ENCODE assay signal across 8 mouse cellular contexts in genomic region chr5:77265081-77265670, GRCm38 (mm10). TPM values are rescaled to one million over a fixed set of nuclear protein-coding genes. Genes with fewer than 3 reads are reported as not detected.
DNase-seq lines count a peak whose midpoint lies in the region; ATAC-seq and TF ChIP-seq lines count a peak whose summit lies in the region.

TSS of gene Rest (plus strand) at chr5:77265491.

- H3K9me3 ChIP-seq in forebrain, embryonic 12.5 days = no peaks in the 10 kb centered on the region
- no peaks in the 10 kb centered on the region for H3K9me3 ChIP-seq in heart, postnatal 0 days (replicated peaks; ENCODE audit: control insufficient read depth, low read length)
- no peaks in the 10 kb centered on the region for H3K9me3 ChIP-seq in lung, embryonic 16.5 days (ENCODE audit: control insufficient read depth, low read length)

- H3K4me1 ChIP-seq in forebrain, embryonic 12.5 days = peaks cover 25% of the 10 kb centered on the region
- H3K4me1 ChIP-seq in heart, postnatal 0 days (ENCODE audit: control insufficient read depth, insufficient read depth) = peaks cover 16% of the 10 kb centered on the region
- peaks cover 12% of the 10 kb centered on the region for H3K4me1 ChIP-seq in lung, embryonic 16.5 days (replicated peaks; ENCODE audit: control insufficient read depth, insufficient read depth, low read length)

- peak within 1 kb of the TSS; percentile 95 for H3K9ac ChIP-seq in forebrain, embryonic 12.5 days
- H3K9ac ChIP-seq in heart, postnatal 0 days (replicated peaks; ENCODE audit: low read depth, low read length) = peak within 1 kb of the TSS; percentile 95
- H3K9ac ChIP-seq in lung, embryonic 16.5 days (ENCODE audit: low read length) = peak within 1 kb of the TSS; percentile 95

- ATAC-seq in cerebellum, adult (ENCODE audit: insufficient number of reproducible peaks, low FRiP score, low TSS enrichment) = peak; percentile 42; the same call in 1 of the 2 replicates
- ATAC-seq in forebrain, embryonic 12.5 days (ENCODE audit: low FRiP score) = peak; percentile 89
- ATAC-seq in heart, postnatal 0 days (ENCODE audit: insufficient read depth, low read depth) = peak; percentile 80
- ATAC-seq in lung, embryonic 16.5 days (ENCODE audit: low read depth) = peak; percentile 90

- TF ChIP-seq CTCF in heart, postnatal 0 days (IDR thresholded peaks at IDR 0.05; ENCODE audit: low read depth) = no peak

- WGBS in forebrain, embryonic 12.5 days = under 1% methylated on average over 48 of the region's 78 CpGs
- WGBS in heart, postnatal 0 days = under 1% methylated on average over 77 of the region's 78 CpGs
- WGBS in lung, embryonic 16.5 days = under 1% methylated on average over 63 of the region's 78 CpGs

- peak within 1 kb of the TSS; percentile 98 for H3K4me3 ChIP-seq in forebrain, embryonic 12.5 days (replicated peaks)
- H3K4me3 ChIP-seq in heart, postnatal 0 days (ENCODE audit: low read depth, low read length) = peak within 1 kb of the TSS; percentile 97
- peak within 1 kb of the TSS; percentile 85 for H3K4me3 ChIP-seq in lung, embryonic 16.5 days (ENCODE audit: low read length)

- DNase-seq in MEL-GATA-1-ER (ENCODE audit: extremely low read depth, low read depth) = peak; percentile 80
- DNase-seq in heart, postnatal 0 days (ENCODE audit: low spot score) = peak; percentile 50
- peak; percentile 85 to 94 for DNase-seq in kidney, postnatal 25 days
- DNase-seq in ovary, adult 18-20 months (ENCODE audit: low spot score) = peak; percentile 66
- peak; percentile 77 for DNase-seq in thymus, postnatal 25 days

- peak within 1 kb of the TSS; percentile 75 for H3K4me2 ChIP-seq in forebrain, embryonic 12.5 days
- H3K4me2 ChIP-seq in heart, postnatal 0 days (ENCODE audit: low read depth, low read length) = peak within 1 kb of the TSS; percentile 81
- H3K4me2 ChIP-seq in lung, embryonic 16.5 days (ENCODE audit: low read depth, low read length) = peak within 1 kb of the TSS; percentile 71

- no peak for TF ChIP-seq EP300 in heart, postnatal 0 days (IDR thresholded peaks at IDR 0.05; ENCODE audit: low read depth)

- H3K36me3 ChIP-seq in forebrain, embryonic 12.5 days (replicated peaks) = peaks cover 22% of the 10 kb centered on the region
- H3K36me3 ChIP-seq in heart, postnatal 0 days (replicated peaks; ENCODE audit: control insufficient read depth, insufficient read depth, low read length) = peaks cover 11% of the 10 kb centered on the region
- H3K36me3 ChIP-seq in lung, embryonic 16.5 days (ENCODE audit: control insufficient read depth, insufficient read depth, low read length) = peaks cover 18% of the 10 kb centered on the region

- peak within 1 kb of the TSS; percentile 93 for H3K27ac ChIP-seq in forebrain, embryonic 12.5 days
- peak within 1 kb of the TSS; percentile 97 for H3K27ac ChIP-seq in heart, postnatal 0 days (ENCODE audit: low read depth)
- peak within 1 kb of the TSS; percentile 99 for H3K27ac ChIP-seq in lung, embryonic 16.5 days (ENCODE audit: low read length)

- H3K27me3 ChIP-seq in forebrain, embryonic 12.5 days = peaks cover 16% of the 10 kb centered on the region; the same call in 1 of the 2 replicates
- no peaks in the 10 kb centered on the region for H3K27me3 ChIP-seq in heart, postnatal 0 days (ENCODE audit: control insufficient read depth, insufficient read depth, low read length)
- no peaks in the 10 kb centered on the region for H3K27me3 ChIP-seq in lung, embryonic 16.5 days (ENCODE audit: control insufficient read depth, insufficient read depth, low read depth, low read length)

RNA-seq across cellular contexts. Expression of gene Rest, which starts in this region (rescaled TPM):
- polyA plus RNA-seq in forebrain, embryonic 12.5 days (2016; fragmentation: Nextera tagmentation; extraction: Ambion mirVana) = 19.7 and 22.2 TPM in 2 replicates
- 20.3 and 23.7 TPM in 2 replicates for total RNA-seq in heart, postnatal 0 days (2014; rRNA removed; ENCODE audit: low replicate concordance)
- polyA plus RNA-seq in heart, postnatal 0 days (2015; fragmentation: Nextera tagmentation; extraction: Ambion mirVana) = 14.7 and 14.9 TPM in 2 replicates
- polyA plus RNA-seq in lung, embryonic 16.5 days (2015; fragmentation: Nextera tagmentation; extraction: Ambion mirVana) = 29.0 and 30.0 TPM in 2 replicates

Comparison
In these comparisons a context has a peak if more than half of its experiments do, and no peak if none do; other contexts are left out.
1. Peak in every context shown above with its lines: DNase-seq, ATAC-seq, H3K4me3 ChIP-seq and H3K27ac ChIP-seq.